Mouse (Mus musculus) embryonic facial prominence, embryonic 13.5 days (tissue): ENCODE data around the gene Lipt2. TPM values are rescaled to one million over a fixed set of nuclear protein-coding genes. Genes with fewer than 3 reads are reported as not detected.

Experiments
- ATAC-seq: fragments of 200-750 bp; cut with Nextera tagmentation; 2 replicates; pipeline ENCODE4 v1.8.0; 2017; ENCODE audit warnings: low read depth; ENCODE audit not compliant: insufficient number of reproducible peaks, insufficient read depth, low FRiP score, low TSS enrichment
- H3K27ac ChIP-seq: fragments of 300-500 bp; sonication (generic); 2 replicates; pipeline ENCODE4 v1.5.1; 2015; ENCODE audit warnings: moderate library complexity, mild to moderate bottlenecking, inconsistent platforms
- H3K27me3 ChIP-seq: fragments of 300-500 bp; sonication (generic); 2 replicates; pipeline ENCODE4 v1.6.1; 2015; ENCODE audit warnings: mild to moderate bottlenecking, inconsistent platforms
- H3K36me3 ChIP-seq: fragments of 300-500 bp; sonication (generic); 2 replicates; pipeline ENCODE4 v1.6.1; 2015; ENCODE audit warnings: mild to moderate bottlenecking, inconsistent platforms
- H3K4me1 ChIP-seq: fragments of 300-500 bp; sonication (generic); 2 replicates; pipeline ENCODE4 v1.6.1; 2015; ENCODE audit warnings: inconsistent platforms
- H3K4me2 ChIP-seq: fragments of 300-500 bp; sonication (generic); 2 replicates; pipeline ENCODE4 v1.6.1; 2015; ENCODE audit warnings: moderate library complexity, mild to moderate bottlenecking, inconsistent platforms
- H3K4me3 ChIP-seq: fragments of 300-500 bp; sonication (generic); 2 replicates; pipeline ENCODE4 v1.5.1; 2015; ENCODE audit warnings: mild to moderate bottlenecking, inconsistent platforms
- H3K9ac ChIP-seq: fragments of 300-500 bp; sonication (generic); 2 replicates; pipeline ENCODE4 v1.6.1; 2015; ENCODE audit warnings: mild to moderate bottlenecking, inconsistent platforms
- H3K9me3 ChIP-seq: fragments of 300-500 bp; sonication (generic); 2 replicates; pipeline ENCODE4 v1.6.1; 2016; ENCODE audit warnings: inconsistent platforms
- WGBS: fragments of 180-500 bp; shearing (Covaris S2); methylation state at CpG from one replicate; pipeline ENCODE4 v1.1.7; 2015; ENCODE audit warnings: mixed read lengths; 5-methylcytosine and 5-hydroxymethylcytosine counted together
- polyA plus RNA-seq: library from polyadenylated mRNA; unstranded; fragments of >200 nt; fragmentation: Nextera tagmentation; extraction: Ambion mirVana; gene quantifications from 2 replicates; pipeline ENCODE4 v1.2.1, GENCODE M21; 2015

The Lipt2 gene
- polyA plus RNA-seq, 1 experiment from 2014 or later, result 26.8 TPM

DNA sequence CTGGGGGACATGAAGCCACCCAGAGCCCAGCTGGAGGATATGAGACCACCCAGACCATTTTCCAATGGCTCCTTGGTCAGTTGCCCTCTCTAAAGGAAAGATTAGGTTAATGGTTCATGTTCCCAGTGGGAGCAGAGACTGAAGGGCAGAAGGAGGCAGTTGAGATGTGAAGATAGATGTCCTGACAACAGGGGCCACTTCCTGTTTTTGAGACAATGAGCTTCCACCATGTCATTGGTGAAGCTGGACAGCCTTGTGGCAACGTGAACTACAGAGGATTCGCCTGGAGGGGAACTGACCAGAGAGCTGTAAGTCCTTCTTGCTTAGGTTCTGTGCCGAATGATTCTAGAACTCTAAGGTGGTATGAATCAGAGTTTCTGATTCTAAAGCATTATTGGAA lies 17.2 kb downstream of the Lipt2 start, which contains the start of gene Kcne3:
Gene Kcne3, plus strand, starts transcription at position 234 of the 400 bp plus-strand sequence.
- Histone ChIP-seq H3K27ac (no peak within 1 kb of the TSS), H3K9me3 (no peaks in the 10 kb centered on the region), H3K4me1 (peaks cover 18% of the 10 kb centered on the region), H3K27me3 (peaks cover 55% of the 10 kb centered on the region), H3K4me2 (no peak within 1 kb of the TSS), H3K36me3 (no peaks in the 10 kb centered on the region), H3K4me3 (no peak within 1 kb of the TSS), H3K9ac (no peak within 1 kb of the TSS)
- no peak for ATAC-seq
- 73% methylated on average over 3 of the region's 3 CpGs for WGBS

DNA sequence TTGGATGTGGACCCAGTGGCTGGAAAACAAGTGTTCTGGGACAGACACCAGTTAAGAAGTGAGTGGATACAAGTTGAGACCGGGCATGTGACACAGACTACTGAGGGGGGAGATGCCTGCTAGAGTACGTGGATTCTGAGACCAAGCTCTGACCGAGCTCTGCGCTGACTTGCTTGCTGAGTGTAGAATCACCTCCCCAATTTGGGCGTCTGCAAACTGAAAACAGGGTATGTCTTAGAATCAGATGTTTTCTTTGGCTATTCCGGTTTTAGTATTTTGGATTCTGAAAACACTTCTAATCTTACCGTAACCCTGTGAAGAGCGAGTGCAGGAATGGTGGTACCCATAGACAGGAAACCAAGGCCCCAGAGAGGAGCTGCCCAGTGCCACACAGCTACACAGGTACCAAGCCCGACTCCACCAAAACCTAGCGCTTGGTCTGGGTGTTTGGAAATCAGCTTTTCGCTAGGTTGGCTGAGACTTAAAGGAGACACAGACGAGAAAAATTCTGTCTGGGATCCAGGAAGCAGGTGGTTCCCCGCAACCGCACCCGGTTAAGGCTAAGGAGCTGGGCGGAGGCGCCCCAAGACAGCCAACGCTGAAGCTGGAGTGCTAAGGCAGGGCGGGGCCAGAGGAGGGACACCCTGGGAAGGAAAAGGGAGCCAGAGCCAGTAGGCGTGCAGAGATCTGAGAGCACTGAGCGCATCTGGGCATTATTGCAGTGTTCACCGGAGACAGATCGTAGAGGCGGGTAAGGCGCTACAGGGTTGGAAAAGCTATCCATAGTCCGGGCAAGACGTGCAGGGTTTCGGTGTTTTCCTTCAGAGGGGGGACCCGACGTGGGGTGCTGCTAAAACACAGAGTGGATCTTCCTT lies 19.2 kb downstream of the Lipt2 start:
- ATAC-seq, result peak; percentile 78; the same call in 1 of the 2 replicates
- Histone ChIP-seq H3K4me3 (peak overlapping the region; percentile 43), H3K36me3 (no peaks in the 10 kb centered on the region), H3K9ac (peak overlapping the region; percentile 60), H3K27me3 (peaks cover 55% of the 10 kb centered on the region), H3K9me3 (no peaks in the 10 kb centered on the region), H3K4me2 (peak overlapping the region; percentile 78), H3K27ac (no peak overlapping the region), H3K4me1 (peaks cover 18% of the 10 kb centered on the region)
- 7% methylated on average over 30 of the region's 30 CpGs for WGBS

DNA sequence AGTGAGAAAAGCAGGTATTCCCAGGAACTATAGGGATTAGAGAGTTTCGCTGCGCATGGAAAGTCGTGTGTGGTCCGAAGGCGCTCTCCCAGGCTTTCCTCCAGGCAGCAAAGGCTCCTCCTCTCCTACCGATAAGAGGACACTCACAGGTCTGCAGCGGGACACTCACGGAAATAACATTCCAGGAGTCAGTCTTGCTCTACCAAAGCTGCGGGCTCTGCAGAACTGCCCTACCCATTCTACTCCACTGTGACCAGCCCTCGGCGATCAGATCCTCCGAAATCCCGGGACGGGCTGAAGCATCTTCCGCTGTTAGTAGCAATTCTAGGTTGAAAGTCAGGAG lies 19.8 kb downstream of the Lipt2 start:
- Histone ChIP-seq H3K4me1 (peaks cover 18% of the 10 kb centered on the region), H3K4me2 (peak overlapping the region; percentile 78), H3K9me3 (no peaks in the 10 kb centered on the region), H3K4me3 (peak overlapping the region; percentile 43), H3K27ac (no peak overlapping the region), H3K27me3 (peaks cover 55% of the 10 kb centered on the region), H3K9ac (peak overlapping the region; percentile 60), H3K36me3 (no peaks in the 10 kb centered on the region)
- no peak for ATAC-seq
- 1% methylated on average over 15 of the region's 15 CpGs for WGBS

DNA sequence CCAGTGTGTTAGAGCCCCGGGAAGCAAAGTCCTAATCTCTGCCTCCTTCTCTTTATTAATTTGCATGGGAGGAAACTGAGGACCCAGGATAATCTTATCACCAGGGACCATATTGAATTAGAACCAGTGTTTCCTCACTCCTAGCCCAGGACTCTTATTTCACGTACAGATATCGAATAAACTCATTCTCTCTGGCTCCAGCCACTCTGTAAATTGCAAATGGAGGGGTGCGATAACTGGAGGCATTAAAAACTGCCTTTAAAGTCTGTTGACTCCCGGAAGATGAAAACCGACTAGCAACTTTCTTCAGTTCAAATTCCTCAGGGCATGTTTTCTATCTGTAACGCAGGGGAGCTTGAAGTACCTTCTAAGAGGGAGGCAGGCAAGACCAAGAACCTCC lies 20.3 kb downstream of the Lipt2 start:
- Histone ChIP-seq H3K9me3 (no peaks in the 10 kb centered on the region), H3K4me3 (peak overlapping the region; percentile 43), H3K27me3 (peaks cover 55% of the 10 kb centered on the region), H3K36me3 (no peaks in the 10 kb centered on the region), H3K4me2 (peak overlapping the region; percentile 78), H3K9ac (no peak overlapping the region), H3K4me1 (peaks cover 18% of the 10 kb centered on the region), H3K27ac (no peak overlapping the region)
- 46% methylated on average over 7 of the region's 7 CpGs for WGBS
- ATAC-seq, result no peak

DNA sequence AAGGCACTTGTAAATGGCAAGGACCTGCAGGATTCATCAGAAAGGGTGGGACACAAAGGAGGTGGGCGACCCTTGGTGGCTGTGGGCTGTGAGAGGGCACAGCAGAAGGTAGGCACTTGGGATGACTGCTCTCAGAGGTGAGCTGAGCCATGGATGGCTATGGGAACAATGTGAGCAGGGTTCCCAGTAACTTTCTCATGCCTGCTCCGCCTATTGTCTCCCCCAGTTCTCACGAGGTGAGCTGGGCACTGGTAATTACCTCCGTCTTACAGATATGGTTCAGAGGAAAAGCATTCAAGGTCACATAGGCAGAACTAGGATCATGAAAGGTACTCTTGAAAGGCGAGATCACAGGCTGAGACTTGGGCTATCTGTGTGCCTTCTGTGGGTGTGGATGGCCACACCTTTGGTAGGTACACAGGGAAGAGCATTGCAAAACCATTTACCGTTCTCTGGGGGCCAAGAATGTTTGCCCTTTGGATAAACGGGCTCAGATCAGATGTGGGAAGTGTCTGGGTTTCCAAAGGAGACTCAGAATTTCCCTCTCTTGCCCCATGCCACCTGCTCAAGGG lies 20.8 kb downstream of the Lipt2 start:
- WGBS, result 73% methylated on average over 7 of the region's 7 CpGs
- H3K4me1 ChIP-seq, result peaks cover 18% of the 10 kb centered on the region
- no peaks in the 10 kb centered on the region for H3K36me3 ChIP-seq
- no peak for ATAC-seq
- no peak overlapping the region for H3K4me2 ChIP-seq
- H3K9me3 ChIP-seq, result no peaks in the 10 kb centered on the region
- H3K4me3 ChIP-seq, result peak overlapping the region; percentile 43; the same call in 1 of the 2 replicates
- H3K9ac ChIP-seq, result no peak overlapping the region
- H3K27ac ChIP-seq, result no peak overlapping the region
- peaks cover 55% of the 10 kb centered on the region for H3K27me3 ChIP-seq

DNA sequence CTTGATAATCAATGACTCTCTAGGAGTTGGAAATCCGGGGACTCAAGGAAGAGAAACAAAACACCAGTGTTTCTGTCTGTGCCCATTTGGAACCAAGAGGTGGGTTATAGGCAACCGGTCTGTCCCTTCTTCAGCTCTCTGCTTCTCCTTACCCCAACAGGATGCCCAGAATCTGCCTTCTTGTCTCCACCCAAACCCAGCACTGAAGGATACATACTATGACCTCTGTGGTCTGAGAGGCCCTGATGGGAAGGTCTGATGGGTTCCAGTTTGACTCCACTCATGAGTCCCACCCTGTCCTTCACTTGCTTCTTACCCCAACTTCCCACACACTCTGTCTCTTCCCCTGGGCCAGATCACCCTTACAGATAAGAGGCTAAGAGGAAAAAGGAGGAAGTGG lies 22.1 kb downstream of the Lipt2 start:
- no peaks in the 10 kb centered on the region for H3K9me3 ChIP-seq
- no peak overlapping the region for H3K4me3 ChIP-seq
- H3K27ac ChIP-seq, result no peak overlapping the region
- 70% methylated on average over 2 of the region's 2 CpGs for WGBS
- no peak overlapping the region for H3K9ac ChIP-seq
- no peak overlapping the region for H3K4me2 ChIP-seq
- peaks cover 18% of the 10 kb centered on the region for H3K4me1 ChIP-seq
- no peaks in the 10 kb centered on the region for H3K36me3 ChIP-seq
- peaks cover 48% of the 10 kb centered on the region for H3K27me3 ChIP-seq
- no peak for ATAC-seq

DNA sequence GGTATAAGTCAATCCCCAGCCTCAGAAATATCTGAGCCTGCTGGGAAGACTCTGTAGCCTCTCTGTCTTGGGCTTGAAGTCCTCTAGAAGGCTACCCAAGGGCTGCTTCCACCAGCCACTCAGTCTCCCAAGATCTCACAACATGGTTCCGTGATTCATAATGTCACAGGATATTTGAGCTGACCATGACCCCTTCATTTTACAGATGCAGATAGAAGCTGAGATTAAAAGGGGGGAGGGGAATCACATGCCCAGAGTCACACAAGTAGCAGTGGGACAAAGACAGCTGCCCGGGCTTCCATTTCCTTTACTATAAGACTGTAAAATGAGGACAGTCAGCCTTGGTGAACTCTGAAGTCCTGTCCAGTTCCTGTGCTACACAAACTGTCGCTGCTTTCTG lies 22.5 kb downstream of the Lipt2 start:
- no peak overlapping the region for H3K4me3 ChIP-seq
- H3K27me3 ChIP-seq, result peaks cover 44% of the 10 kb centered on the region
- no peaks in the 10 kb centered on the region for H3K9me3 ChIP-seq
- no peak overlapping the region for H3K4me2 ChIP-seq
- H3K27ac ChIP-seq, result no peak overlapping the region
- WGBS, result 62% methylated on average over 3 of the region's 3 CpGs
- no peaks in the 10 kb centered on the region for H3K36me3 ChIP-seq
- no peak overlapping the region for H3K9ac ChIP-seq
- no peak for ATAC-seq
- H3K4me1 ChIP-seq, result peaks cover 18% of the 10 kb centered on the region

DNA sequence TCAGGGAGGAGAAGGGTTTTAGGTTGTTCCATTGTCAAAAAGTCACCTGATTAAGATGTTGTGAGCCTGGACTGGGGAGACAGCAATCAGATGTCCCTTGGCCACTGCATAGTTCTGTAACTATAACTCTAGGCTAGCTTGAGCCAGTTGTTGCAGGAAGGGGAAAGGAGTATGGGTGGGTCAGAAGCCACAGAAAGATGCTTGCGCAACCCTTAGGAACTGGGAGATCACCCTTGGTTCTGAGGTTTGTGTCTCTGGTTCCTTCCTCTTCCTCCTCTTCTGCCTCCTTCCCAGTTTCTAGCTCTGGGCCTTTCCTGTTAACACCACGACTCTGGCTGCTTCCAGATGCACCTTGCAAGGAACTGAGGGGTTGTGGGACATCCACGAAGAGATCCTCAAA lies 23.3 kb downstream of the Lipt2 start:
- Histone ChIP-seq H3K36me3 (no peaks in the 10 kb centered on the region), H3K4me3 (no peak overlapping the region), H3K27me3 (peaks cover 36% of the 10 kb centered on the region), H3K9ac (no peak overlapping the region), H3K9me3 (no peaks in the 10 kb centered on the region), H3K27ac (no peak overlapping the region), H3K4me2 (no peak overlapping the region), H3K4me1 (peaks cover 18% of the 10 kb centered on the region)
- 77% methylated on average over 3 of the region's 3 CpGs for WGBS
- no peak for ATAC-seq

DNA sequence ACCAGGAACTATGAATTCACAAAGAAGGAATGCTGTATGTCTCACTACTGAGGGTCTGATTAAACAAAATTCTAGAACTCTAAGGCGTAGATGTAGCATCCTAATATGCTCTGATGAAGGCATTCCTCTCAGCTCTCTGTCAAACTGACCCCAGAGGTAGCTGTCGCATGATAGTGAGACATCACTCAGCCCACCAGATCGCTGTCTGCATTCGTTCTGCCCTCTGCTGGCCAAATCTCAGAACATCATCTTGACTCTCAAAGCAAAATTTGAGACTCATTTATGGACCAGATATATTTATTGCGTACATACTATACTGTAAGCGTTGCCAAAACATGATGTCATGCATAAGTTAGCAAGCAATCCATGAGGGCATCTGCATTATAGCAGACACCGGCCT lies 28.5 kb downstream of the Lipt2 start:
- no peaks in the 10 kb centered on the region for H3K36me3 ChIP-seq
- no peak for ATAC-seq
- no peaks in the 10 kb centered on the region for H3K9me3 ChIP-seq
- no peaks in the 10 kb centered on the region for H3K27me3 ChIP-seq
- no peak overlapping the region for H3K4me3 ChIP-seq
- H3K9ac ChIP-seq, result no peak overlapping the region
- WGBS, result 25% methylated on average over 7 of the region's 7 CpGs
- no peak overlapping the region for H3K4me2 ChIP-seq
- H3K27ac ChIP-seq, result no peak overlapping the region
- H3K4me1 ChIP-seq, result 0 out of 2 replicates have a peak, but pooled peaks cover 6% of the 10 kb centered on the region

DNA sequence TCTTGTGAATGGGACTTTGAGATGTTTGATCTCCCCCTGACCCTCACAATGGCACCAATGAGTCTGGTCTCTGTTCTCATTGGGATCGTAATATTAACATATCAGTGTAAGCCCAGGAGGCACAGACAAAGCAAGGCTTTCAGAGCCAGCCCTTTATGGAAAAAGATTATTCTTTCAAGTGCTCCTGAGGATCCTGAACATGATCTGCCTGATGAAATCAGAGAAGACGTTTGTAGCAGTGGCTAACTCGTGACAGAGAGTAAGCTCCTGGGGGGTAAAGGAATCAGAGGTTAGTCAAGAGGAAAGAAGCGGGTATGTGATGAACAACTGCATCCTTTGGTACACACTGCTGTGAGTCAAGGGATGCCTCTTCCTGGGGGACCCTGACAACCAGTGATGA lies 31.1 kb downstream of the Lipt2 start:
- WGBS, result 16% methylated on average over 4 of the region's 4 CpGs
- no peak overlapping the region for H3K4me2 ChIP-seq
- no peaks in the 10 kb centered on the region for H3K36me3 ChIP-seq
- H3K27ac ChIP-seq, result no peak overlapping the region
- no peaks in the 10 kb centered on the region for H3K9me3 ChIP-seq
- H3K4me1 ChIP-seq, result 0 out of 2 replicates have a peak, but pooled peaks cover 6% of the 10 kb centered on the region
- no peak for ATAC-seq
- H3K27me3 ChIP-seq, result no peaks in the 10 kb centered on the region
- no peak overlapping the region for H3K4me3 ChIP-seq
- no peak overlapping the region for H3K9ac ChIP-seq

DNA sequence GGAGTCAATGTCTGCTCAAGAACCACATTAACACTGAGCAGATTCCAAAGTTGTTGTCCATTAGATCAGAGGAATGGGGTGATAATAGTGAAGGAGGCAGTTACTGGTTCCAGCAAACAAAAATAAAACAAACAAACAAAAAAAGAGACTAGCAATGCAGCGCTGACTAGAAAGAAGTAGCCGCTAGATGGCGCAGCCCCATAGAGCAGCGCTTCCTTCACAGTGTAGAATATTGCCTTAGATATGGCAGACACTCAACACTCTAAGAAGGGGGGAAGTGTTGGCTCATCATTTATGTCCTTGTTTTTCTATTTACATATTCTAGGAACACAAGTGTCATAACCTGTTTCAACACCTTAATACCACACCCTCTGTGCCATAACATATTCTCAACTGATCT lies 31.7 kb downstream of the Lipt2 start:
- H3K4me2 ChIP-seq, result no peak overlapping the region
- H3K27ac ChIP-seq, result no peak overlapping the region
- no peak overlapping the region for H3K9ac ChIP-seq
- H3K9me3 ChIP-seq, result no peaks in the 10 kb centered on the region
- no peaks in the 10 kb centered on the region for H3K27me3 ChIP-seq
- H3K4me1 ChIP-seq, result 0 out of 2 replicates have a peak, but pooled peaks cover 6% of the 10 kb centered on the region
- H3K4me3 ChIP-seq, result no peak overlapping the region
- no peak; the same call in 1 of the 2 replicates for ATAC-seq
- 7% methylated on average over 4 of the region's 4 CpGs for WGBS
- no peaks in the 10 kb centered on the region for H3K36me3 ChIP-seq

DNA sequence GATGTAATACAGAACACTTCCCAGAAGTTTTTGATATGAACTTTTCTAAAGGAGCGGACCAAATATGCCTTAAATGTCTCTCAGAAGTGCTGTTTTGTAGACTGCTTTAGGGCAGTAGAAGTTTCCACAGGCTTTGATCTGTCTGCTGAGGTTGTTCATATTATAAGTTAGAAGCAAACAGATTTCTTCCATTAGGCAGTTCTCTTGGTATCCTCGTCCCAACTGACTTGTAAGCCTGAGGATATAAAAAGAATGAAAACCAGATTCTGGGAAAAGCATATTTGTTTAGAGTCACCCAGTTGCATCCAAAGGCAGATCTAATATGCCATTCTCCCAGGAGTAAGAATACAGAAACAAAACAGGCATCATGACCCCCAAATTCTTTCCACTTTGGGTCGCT lies 42.1 kb downstream of the Lipt2 start:
- 32% methylated on average over 3 of the region's 3 CpGs for WGBS
- ATAC-seq, result no peak
- H3K27ac ChIP-seq, result peak overlapping the region; percentile 62
- H3K9ac ChIP-seq, result no peak overlapping the region
- H3K4me2 ChIP-seq, result no peak overlapping the region
- no peaks in the 10 kb centered on the region for H3K27me3 ChIP-seq
- H3K36me3 ChIP-seq, result no peaks in the 10 kb centered on the region
- peaks cover 44% of the 10 kb centered on the region for H3K4me1 ChIP-seq
- no peaks in the 10 kb centered on the region for H3K9me3 ChIP-seq
- no peak overlapping the region for H3K4me3 ChIP-seq
